Comparison of ENCODE assay signal across 8 mouse cellular contexts in the genomic region with DNA sequence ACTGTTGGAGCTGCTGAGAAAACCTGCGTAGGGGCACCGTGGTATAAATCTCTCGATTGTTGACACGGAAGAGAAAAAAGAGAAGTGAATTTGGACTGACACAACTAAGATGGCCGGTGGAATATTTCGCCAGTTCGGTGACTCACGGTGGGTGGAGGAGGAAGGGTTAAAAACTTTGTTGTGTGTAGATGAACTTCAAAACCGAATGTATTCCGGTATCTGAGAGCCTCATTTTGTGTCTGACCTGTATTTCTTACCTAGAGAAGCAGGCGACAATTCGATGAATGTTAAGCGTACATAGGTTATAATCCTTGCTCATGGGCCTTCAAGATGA. TPM values are rescaled to one million over a fixed set of nuclear protein-coding genes. Genes with fewer than 3 reads are reported as not detected.
DNase-seq lines count a peak whose midpoint lies in the region; ATAC-seq and TF ChIP-seq lines count a peak whose summit lies in the region.

No protein-coding gene starts in this region.

- H3K4me1 ChIP-seq in neural tube, embryonic 11.5 days (ENCODE audit: control insufficient read depth, insufficient read depth, low read length): peaks cover 5% of the 10 kb centered on the region; the same call in 1 of the 2 replicates
- no peaks in the 10 kb centered on the region for H3K4me1 ChIP-seq in embryonic fibroblast, embryonic 13.5 days (ENCODE audit: control insufficient read depth, insufficient read depth, low read length)
- peaks cover 6% of the 10 kb centered on the region; the same call in 1 of the 2 replicates for H3K4me1 ChIP-seq in limb, embryonic 14.5 days (ENCODE audit: control insufficient read depth, insufficient read depth, low read length)
- no peaks in the 10 kb centered on the region for H3K4me1 ChIP-seq in stomach, embryonic 14.5 days (ENCODE audit: control insufficient read depth, insufficient read depth, low read length)

- H3K4me2 ChIP-seq in neural tube, embryonic 11.5 days (ENCODE audit: low read depth): peak overlapping the region; percentile 47
- peak overlapping the region; percentile 46 for H3K4me2 ChIP-seq in limb, embryonic 14.5 days (replicated peaks; ENCODE audit: low read depth, low read length, severe bottlenecking)
- peak overlapping the region; percentile 59 for H3K4me2 ChIP-seq in stomach, embryonic 14.5 days (replicated peaks; ENCODE audit: low read depth, low read length)

- peak overlapping the region; percentile 94 for H3K9ac ChIP-seq in neural tube, embryonic 11.5 days (ENCODE audit: low read length)
- peak overlapping the region; percentile 93 for H3K9ac ChIP-seq in limb, embryonic 14.5 days (ENCODE audit: low read depth, low read length, severe bottlenecking)
- peak overlapping the region; percentile 90 for H3K9ac ChIP-seq in stomach, embryonic 14.5 days (replicated peaks; ENCODE audit: low read depth, low read length)

- H3K27ac ChIP-seq in neural tube, embryonic 11.5 days (ENCODE audit: low read depth, low read length): no peak overlapping the region
- peak overlapping the region; percentile 50 for H3K27ac ChIP-seq in embryonic fibroblast, embryonic 13.5 days (ENCODE audit: insufficient read depth, low read length)
- peak overlapping the region; percentile 99 for H3K27ac ChIP-seq in limb, embryonic 14.5 days (replicated peaks; ENCODE audit: low read depth, low read length)
- peak overlapping the region; percentile 99 for H3K27ac ChIP-seq in stomach, embryonic 14.5 days (ENCODE audit: low read length)

- no peak for TF ChIP-seq POLR2A in embryonic fibroblast, embryonic 13.5 days (IDR thresholded peaks at IDR 0.05; ENCODE audit: low read depth, low read length)
- TF ChIP-seq POLR2A in limb, embryonic 14.5 days (IDR thresholded peaks at IDR 0.05; ENCODE audit: borderline replicate concordance, extremely low read depth, insufficient read depth, insufficient read length): no peak

- no peak for DNase-seq in neural tube, embryonic 11.5 days (ENCODE audit: low spot score)
- DNase-seq in neural tube, embryonic 10.5 days (ENCODE audit: extremely low spot score, low spot score): no peak
- no peak for DNase-seq in limb, embryonic 14.5 days (ENCODE audit: low spot score)
- no peak for DNase-seq in retina, postnatal 1 day
- DNase-seq in layer of hippocampus, postnatal 14 days (ENCODE audit: low spot score in 2 of 2): no peak
- no peak for DNase-seq in left cerebral cortex, postnatal 14 days (ENCODE audit: low spot score in 2 of 2)

- H3K36me3 ChIP-seq in neural tube, embryonic 11.5 days (ENCODE audit: control insufficient read depth, insufficient read depth, low read length): no peaks in the 10 kb centered on the region
- H3K36me3 ChIP-seq in limb, embryonic 14.5 days (ENCODE audit: control insufficient read depth, insufficient read depth, low read length): no peaks in the 10 kb centered on the region
- no peaks in the 10 kb centered on the region for H3K36me3 ChIP-seq in stomach, embryonic 14.5 days (ENCODE audit: control insufficient read depth, insufficient read depth, low read length)

- H3K27me3 ChIP-seq in neural tube, embryonic 11.5 days (ENCODE audit: control insufficient read depth, insufficient read depth, low read length): no peaks in the 10 kb centered on the region
- H3K27me3 ChIP-seq in limb, embryonic 14.5 days (ENCODE audit: control insufficient read depth, insufficient read depth, low read length): no peaks in the 10 kb centered on the region
- H3K27me3 ChIP-seq in stomach, embryonic 14.5 days (ENCODE audit: control insufficient read depth, insufficient read depth, low read length): no peaks in the 10 kb centered on the region

- no peak for TF ChIP-seq CTCF in embryonic fibroblast, embryonic 13.5 days (IDR thresholded peaks at IDR 0.05; ENCODE audit: borderline replicate concordance, insufficient read depth, low read length)

- intact Hi-C loops in left cerebral cortex, postnatal 14 days (cut with DNase I): loop anchor here (5.0 kb wide), 1 partner anchor 77 kb away; no protein-coding TSS in a partner anchor

- 0 out of 2 replicates have a peak, but pooled peaks have one; percentile 4 for ATAC-seq in neural tube, embryonic 11.5 days (ENCODE audit: insufficient read depth, low FRiP score, low TSS enrichment)
- ATAC-seq in limb, embryonic 14.5 days (ENCODE audit: low FRiP score, low read depth): peak; percentile 30; the same call in 1 of the 2 replicates
- no peak for ATAC-seq in stomach, embryonic 14.5 days (ENCODE audit: insufficient number of reproducible peaks, insufficient read depth, low FRiP score, low read depth)

- WGBS in neural tube, embryonic 11.5 days: 13% methylated on average over 13 of the region's 13 CpGs
- 12% methylated on average over 13 of the region's 13 CpGs for WGBS in limb, embryonic 14.5 days
- 11% methylated on average over 13 of the region's 13 CpGs for WGBS in stomach, embryonic 14.5 days

- H3K4me3 ChIP-seq in neural tube, embryonic 11.5 days (ENCODE audit: low read depth, low read length): peak overlapping the region; percentile 71
- H3K4me3 ChIP-seq in embryonic fibroblast, embryonic 13.5 days (ENCODE audit: insufficient read depth, low read length): peak overlapping the region; percentile 80
- peak overlapping the region; percentile 87 for H3K4me3 ChIP-seq in limb, embryonic 14.5 days (replicated peaks; ENCODE audit: low read length)
- H3K4me3 ChIP-seq in stomach, embryonic 14.5 days (ENCODE audit: low read depth, low read length): peak overlapping the region; percentile 91

- H3K9me3 ChIP-seq in neural tube, embryonic 11.5 days (ENCODE audit: control insufficient read depth, low read length): no peaks in the 10 kb centered on the region
- H3K9me3 ChIP-seq in limb, embryonic 14.5 days (ENCODE audit: control insufficient read depth, low read length): no peaks in the 10 kb centered on the region
- no peaks in the 10 kb centered on the region for H3K9me3 ChIP-seq in stomach, embryonic 14.5 days (ENCODE audit: control insufficient read depth, low read depth, low read length)

RNA-seq across cellular contexts. Expression of gene Glg1, which starts 0.4 kb away (rescaled TPM):
- polyA plus RNA-seq in neural tube, embryonic 11.5 days (2014; fragmentation: Nextera tagmentation; extraction: Ambion mirVana): 78.3 and 83.2 TPM in 2 replicates
- polyA plus RNA-seq in embryonic fibroblast, embryonic 13.5 days (2011; ENCODE audit: insufficient read length, low read depth, missing spikeins): 130 and 132 TPM in 2 replicates
- 59.9 and 66.8 TPM in 2 replicates for polyA plus RNA-seq in limb, embryonic 14.5 days (2012; rRNA removed)
- 106 and 115 TPM in 2 replicates for polyA plus RNA-seq in limb, embryonic 14.5 days (2014; fragmentation: Nextera tagmentation; extraction: Ambion mirVana)
- polyA plus RNA-seq in stomach, embryonic 14.5 days (2014; fragmentation: Nextera tagmentation; extraction: Ambion mirVana): 89.4 and 97.6 TPM in 2 replicates
- 100 to 1,000 TPM; 129 TPM for total RNA-seq in layer of hippocampus, postnatal 14 days (2021)
- total RNA-seq in left cerebral cortex, postnatal 14 days (2021): 100 to 1,000 TPM; 143 to 144 TPM

RNA-seq across cellular contexts. Expression of gene Rfwd3, which starts 40.6 kb away (rescaled TPM):
- polyA plus RNA-seq in neural tube, embryonic 11.5 days (2014; fragmentation: Nextera tagmentation; extraction: Ambion mirVana): 84.1 and 85.4 TPM in 2 replicates
- polyA plus RNA-seq in embryonic fibroblast, embryonic 13.5 days (2011; ENCODE audit: insufficient read length, low read depth, missing spikeins): 30.5 and 35.3 TPM in 2 replicates
- 27.6 and 28.3 TPM in 2 replicates for polyA plus RNA-seq in limb, embryonic 14.5 days (2012; rRNA removed)
- polyA plus RNA-seq in limb, embryonic 14.5 days (2014; fragmentation: Nextera tagmentation; extraction: Ambion mirVana): 39.7 and 44.3 TPM in 2 replicates
- 54.7 and 55.8 TPM in 2 replicates for polyA plus RNA-seq in stomach, embryonic 14.5 days (2014; fragmentation: Nextera tagmentation; extraction: Ambion mirVana)
- total RNA-seq in layer of hippocampus, postnatal 14 days (2021): 10 to 100 TPM; 19.7 to 20.3 TPM
- 10 to 100 TPM; 18.2 TPM for total RNA-seq in left cerebral cortex, postnatal 14 days (2021)
